Mouse (Mus musculus) cerebellum, adult 9-11 months (tissue): ENCODE measurements around the gene Rbak.
"Not testable (repeated sequence)": the region's sequence is repeated elsewhere in the genome, so short reads cannot be mapped to it uniquely, and the experiment has no call there.

ENCODE experiments used
- DNase-seq: peaks from one replicate; pipeline ENCODE4 v3.0.0; 2022

Rbak gene

DNA sequence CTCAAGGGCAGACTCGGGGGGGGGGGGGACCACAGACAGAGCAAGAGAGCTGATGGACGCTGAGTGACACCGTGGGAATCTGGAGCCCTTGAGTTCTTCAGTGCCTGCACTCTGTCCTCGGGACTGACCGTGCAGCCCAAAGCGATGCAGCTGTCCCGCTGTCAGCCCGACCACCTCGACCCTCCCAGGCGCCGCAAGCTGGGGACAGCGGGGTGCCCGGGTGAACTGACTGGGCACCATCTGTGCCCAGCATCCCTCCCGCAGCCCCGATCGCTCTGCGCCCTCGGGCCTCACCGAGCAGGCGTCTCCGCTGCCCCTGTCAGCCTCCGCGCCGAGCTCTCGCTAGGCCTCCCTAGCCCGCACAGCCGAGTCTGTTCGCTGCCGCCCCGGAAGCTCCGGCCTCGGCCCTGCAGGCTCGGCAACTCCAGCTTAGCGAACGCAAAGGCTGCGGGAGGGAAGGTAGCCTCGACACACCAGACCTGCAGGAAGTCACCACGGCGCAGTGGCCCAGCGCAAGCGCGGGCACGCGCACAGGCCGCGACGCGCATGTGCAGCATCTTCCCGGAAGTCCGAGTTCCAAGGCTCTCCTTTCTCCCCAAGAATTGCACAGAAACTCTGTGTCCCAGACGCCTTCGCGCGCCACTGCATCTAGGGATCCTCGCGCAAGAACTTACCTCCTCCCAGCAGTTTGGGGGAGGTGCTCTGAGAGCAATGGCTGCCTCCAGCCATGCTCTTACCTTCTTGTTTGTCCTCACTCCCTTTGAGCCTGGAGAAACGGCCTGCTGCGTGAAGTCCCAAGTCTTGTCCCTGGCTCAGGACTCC lies at the start of gene Rbak, which contains the start of gene Spdye4b:
Rbak (minus strand) TSS at position 521 of the 822 bp plus-strand sequence.
Spdye4b (plus strand) TSS at position 763 of the 822 bp plus-strand sequence.
- peak; percentile 96 for DNase-seq

DNA sequence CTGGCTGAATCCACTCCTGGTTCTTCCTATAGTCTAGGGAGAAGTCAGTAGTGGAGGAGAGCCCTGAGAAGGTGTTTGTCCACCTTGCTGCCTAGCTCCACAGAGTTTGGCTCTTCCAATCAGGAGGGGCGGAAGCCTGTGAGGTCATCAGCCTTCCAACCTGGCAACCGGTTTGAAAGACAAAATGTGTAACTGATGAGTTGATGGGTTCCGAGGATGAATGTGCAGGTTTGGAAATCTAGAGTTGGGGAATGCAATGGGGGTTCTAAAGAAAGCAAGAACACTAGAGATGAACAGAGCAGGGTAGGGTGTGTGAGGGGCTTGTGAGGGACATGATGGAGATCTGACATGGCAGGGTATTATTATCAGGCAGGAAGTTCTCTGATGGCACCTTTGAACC lies 46.2 kb upstream of the Rbak start, which contains the start of gene Spdye4a:
Spdye4a (minus strand) TSS at position 101 of the 400 bp plus-strand sequence.
- no peak for DNase-seq

DNA sequence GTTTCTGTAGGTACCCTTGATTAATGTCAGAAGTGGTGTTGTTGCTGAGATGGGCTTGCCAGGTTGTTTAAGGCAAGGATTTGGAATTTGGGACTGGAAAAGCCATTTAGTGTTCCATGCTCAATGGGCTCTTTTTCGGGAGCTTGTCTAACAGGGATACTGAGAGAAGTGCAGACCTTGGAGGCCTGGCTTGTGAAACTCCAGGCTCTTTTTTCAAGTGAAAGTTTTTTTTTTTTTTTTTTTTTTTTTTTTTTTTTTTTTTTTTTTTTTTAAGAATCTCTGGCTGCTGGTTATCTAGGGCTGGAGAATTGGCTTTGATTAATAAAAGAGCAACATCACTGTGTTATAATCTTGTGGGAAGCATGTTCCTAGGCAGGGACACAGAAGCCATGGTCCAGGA lies 41.7 kb upstream of the Rbak start:
- DNase-seq, result no peak

DNA sequence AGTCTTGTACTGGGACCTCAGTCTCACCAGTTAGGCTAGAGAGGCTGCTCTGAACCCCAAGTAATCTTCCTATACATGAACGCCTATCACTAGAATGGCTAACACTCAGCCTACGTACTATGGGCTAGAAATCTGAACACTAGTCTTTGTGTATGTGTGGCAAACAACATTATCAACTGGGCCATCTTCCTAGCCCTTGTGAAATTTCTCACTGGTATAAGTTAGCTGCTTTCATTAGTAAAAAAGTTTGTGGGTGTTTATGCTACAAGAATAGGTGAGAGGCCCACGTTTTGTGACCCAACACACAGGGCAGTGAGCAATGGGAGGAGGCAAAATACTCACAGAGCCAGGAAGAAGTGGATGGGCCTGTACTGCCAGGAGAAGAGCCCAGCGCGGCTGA lies 40.4 kb upstream of the Rbak start:
- no peak for DNase-seq

DNA sequence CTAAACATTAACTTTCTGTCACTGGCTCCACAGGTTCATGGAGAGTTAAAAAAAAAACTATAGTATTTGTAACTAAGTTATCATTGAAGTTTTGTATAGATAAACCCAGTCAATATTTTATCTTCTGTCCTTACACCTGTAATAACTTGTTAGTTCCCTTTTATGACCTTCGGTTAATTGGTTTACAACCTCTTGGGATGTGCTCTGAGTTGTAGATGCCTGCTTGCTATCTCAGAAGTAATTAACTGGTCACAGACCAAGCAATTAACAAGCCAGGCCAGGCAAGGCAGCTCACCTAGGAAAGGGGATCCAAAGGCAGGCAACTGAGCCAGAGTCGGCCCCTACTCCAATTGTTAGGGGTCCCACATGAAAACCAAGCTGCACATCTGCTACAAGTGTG lies 33.3 kb upstream of the Rbak start:
- no peak for DNase-seq

DNA sequence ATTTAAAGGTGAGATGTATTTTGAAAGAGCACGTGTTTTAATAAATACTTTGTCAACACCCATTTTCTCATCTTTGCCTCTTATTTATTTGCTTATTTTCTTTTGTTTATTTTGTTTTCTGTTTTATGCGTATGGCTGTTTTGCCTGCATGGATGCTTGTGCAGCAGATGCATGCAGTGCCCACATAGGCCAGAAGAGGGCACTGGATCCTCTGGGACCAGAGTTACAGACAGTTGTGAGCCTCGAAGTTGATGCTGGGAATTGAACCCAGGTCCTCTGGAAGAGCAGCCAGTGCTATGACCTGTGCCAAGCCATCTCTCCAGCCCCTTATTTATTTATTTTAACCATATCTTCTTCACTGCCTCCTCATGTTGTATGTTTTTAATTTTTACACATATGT lies 24.4 kb upstream of the Rbak start:
- DNase-seq, result no peak

DNA sequence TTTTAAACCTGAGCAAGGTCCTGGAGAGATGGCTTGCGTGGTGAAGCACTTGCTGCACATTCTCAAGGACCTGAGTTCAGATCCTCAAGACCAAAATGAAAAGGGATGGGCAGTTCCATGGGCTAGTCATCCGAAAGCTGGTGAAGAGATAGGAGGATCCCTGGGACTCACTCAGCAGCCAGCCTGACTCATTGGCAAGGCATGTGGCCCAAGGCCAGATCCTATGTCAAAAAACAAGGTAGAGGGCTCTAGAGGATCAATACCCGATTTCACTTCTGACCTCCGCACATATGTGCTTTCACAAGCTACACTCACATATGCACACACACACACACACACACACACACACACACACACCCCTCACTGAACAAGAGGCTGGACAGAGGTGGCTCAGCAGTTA lies 15.9 kb upstream of the Rbak start:
- no peak for DNase-seq

DNA sequence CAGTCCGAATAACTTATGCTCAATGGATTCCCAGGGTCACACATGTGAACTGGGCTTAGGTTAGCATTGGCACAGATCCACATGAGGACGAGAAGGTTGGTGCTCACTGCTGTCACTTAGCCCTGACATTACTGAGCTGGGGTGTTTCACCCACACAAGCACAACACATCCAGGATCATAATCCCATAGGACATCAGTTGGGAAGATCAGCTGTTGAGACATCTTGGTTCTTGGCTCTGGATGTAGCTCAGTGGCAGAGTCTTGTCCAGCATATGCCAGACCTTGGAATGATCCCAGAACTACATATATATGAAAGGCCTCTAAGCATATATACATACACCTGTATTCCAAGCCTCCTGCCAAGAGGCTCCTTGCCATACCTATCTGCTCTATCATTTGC lies 14.6 kb upstream of the Rbak start:
- DNase-seq, result no peak

DNA sequence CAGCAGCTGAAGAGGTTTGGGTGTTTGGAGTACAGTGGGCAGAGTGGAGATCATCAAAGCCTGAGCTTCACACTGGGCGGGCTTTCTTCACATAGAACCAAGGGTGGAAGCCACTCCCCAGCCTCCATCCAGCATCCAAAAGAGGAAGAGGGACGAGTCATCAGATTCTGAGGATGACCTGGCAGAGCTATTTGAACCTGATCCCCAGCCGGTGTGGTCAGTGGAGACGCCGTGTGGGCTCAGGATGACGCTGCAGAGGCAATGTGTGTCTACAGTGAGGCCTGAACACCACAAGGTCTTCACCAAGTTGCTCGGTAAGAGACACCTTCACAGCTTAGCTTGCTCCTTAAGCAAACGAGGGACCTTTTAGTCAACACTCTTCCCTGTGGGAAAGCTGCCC lies 14.2 kb upstream of the Rbak start:
- DNase-seq, result not testable (repeated sequence)

DNA sequence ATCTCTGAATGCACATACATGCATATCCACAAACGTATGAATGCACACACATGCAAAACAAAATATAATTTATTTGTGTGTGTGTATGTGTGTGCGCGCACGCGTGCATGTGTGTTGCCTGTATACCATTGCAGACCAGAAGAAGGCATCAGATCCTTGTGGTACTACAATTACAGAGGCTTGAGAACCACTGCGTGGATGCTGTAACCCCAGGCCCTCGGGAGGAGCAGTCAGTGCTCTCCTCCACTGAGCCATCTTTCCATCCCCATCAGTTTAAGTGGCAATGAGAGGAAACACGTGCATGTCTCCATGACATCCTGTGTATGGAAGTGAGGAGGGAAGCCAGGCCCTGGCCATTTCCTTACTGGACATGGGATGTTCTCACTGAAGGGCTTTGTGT lies 12.2 kb upstream of the Rbak start:
- DNase-seq, result no peak

DNA sequence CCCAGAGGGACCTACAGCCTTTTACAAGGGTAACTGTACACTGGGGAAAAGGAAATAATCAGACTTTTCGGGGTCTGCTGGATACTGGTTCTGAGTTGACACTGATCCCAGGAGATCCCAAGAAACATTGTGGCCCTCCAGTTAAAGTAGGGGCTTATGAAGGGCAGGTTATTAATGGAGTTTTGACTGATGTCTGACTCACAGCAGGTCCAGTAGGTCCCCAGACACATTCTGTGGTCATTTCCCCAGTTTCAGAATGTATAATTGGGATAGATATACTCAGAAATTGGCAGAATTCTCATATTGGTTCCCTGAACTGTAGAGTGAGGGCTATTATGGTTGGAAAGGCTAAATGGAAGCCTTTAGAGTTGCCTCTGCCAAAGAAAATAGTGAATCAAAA lies 7.4 kb upstream of the Rbak start:
- not testable (repeated sequence) for DNase-seq

DNA sequence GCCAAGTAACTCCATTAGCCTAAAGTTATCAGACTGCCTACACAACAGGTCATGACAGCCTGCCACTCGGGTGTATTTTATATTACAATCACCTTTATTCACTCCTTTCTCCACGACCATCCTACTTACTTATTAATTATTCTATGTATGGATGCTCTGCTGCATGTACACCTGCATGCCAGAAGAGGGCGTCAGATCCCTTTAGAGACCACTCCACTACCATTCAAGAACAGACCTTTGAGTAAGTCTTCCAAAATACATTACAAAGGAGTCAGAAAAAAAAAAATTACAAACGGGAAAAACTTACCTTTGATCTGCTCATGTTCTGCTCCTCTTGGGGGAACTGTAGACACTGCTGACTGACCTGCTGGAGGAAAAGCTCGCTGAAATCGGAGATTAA lies 1.4 kb downstream of the Rbak start:
- DNase-seq, result peak; percentile 23

DNA sequence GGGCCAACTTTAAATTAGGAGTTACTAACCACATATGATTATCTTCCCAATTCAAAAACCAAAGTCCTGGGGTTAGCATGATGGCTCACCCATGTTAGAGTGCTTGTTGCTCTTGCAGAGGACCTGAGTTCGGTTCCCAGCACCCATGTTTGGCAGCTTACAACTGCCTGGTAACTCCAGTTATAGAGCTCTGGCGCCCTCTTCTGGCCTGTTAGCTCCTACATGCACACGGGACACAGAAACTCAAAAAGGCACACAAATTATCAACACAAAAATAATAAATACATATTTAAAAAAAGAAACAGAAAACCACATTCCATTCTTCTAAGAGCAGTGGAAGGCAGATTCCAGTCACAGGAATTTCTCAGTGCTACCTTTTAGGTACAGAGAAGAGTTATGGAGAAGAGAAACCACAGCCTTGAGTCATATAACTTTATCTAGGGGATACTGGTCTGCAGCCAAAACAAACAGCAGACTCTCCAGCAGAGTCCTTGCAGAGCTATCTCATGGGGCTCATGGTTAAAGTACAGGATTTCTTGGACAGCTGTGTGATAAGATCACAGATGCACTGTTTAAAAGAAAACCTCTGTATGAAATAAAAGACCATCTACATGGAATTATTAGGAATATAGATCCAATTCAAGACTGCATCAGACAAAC lies 2.9 kb downstream of the Rbak start:
- DNase-seq, result no peak

DNA sequence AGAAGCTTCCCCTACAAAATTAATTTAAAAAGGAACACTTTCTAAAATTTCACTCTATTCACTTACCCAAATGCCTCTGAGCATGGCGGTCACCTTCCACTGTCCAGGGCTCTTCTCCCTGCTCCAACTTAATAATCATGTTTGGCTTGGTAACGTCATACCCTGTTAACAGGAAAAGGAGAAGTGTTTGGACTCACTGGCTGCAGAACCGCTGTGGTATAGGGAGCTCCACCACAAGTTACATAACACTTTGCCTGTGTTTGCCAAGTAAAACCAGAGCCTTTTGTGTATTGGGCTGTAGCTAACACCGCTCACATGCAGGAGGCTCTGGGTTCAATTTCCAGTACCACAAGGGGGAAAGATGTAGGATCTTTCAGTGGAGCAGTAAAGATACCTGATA lies 4.6 kb downstream of the Rbak start:
- no peak for DNase-seq

DNA sequence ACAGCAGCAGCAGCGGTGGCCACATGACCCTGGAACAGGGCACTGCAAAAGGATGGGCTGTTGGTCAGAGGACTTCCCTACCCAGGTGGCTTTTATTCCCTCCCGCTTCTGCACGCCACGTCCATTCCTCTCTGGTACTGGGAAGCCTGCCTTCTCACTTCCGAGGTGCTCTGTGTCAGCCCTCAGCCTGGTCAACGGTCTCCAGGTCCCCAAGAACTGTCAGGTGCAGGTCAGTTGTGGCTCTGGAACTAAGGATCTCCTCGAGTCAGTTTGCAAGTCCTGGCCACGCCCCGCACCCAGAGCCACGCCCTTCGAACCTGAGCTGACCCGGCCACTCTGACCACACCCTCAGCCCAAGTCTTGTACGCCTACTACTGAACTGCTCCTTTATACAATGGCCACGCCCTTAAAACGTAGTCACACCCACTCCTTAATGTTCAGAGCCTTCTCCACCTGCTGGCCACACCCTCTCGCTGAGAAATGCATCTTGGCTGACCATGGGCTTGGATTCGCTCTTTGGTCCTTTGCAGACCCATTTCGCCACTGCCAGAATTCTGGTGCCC lies 15.0 kb downstream of the Rbak start:
- no peak for DNase-seq

DNA sequence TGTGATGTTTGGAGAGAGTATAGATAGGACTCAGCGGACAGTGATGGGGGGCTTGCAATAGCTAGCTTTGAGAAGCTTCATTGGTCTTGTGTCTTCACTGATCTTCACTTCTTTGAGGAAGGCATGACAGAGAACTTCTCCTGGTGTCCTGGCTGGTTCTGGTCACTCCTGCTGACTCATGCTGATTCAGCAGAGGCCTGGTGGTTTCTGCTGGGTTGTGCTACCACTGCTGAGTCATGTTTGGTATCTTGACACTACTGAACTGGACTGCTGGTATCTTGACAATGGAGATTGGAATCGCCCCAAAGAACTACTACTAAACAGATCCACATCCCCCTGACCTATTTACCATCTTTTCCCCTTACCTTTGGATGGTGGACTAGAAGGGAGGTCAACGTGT lies 25.0 kb downstream of the Rbak start:
- no peak for DNase-seq

DNA sequence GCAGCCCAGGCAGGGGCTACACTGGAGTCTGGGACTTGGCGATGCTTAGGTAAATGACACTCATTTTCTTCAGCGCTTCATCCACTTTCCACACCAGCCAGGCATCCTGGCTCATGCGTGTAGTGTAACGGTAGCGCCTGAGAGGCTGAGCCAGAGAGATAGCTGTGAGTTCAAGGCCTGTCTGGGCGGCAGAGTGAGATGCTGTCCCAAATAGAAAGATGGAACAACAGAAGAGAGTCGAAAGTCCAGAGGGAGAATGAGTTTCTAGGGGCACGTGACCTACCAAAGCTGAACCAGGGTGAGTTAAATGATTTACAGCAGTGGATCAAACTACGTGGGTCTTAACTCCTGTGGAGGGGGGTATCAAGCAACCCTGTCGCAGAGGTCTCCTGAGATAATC lies 26.8 kb downstream of the Rbak start:
- no peak for DNase-seq

DNA sequence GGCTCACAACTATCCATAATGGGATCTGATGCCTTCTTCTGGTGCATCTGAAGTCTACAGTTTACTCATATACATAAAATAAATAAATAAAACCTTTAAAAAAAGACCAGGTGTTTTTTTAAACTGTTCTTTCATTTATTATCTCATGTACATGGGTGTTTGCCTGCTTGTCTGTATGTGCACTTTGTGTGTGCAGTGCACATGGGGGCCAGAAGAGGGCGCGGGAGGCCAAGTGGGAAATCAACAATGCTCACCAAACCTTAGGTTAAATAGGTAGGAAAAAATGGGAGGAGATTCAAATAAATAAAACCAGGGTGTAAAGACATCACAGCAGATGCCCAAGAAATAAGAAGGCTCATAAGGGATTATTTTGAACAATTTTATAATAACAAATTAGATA lies 30.5 kb downstream of the Rbak start:
- no peak for DNase-seq

DNA sequence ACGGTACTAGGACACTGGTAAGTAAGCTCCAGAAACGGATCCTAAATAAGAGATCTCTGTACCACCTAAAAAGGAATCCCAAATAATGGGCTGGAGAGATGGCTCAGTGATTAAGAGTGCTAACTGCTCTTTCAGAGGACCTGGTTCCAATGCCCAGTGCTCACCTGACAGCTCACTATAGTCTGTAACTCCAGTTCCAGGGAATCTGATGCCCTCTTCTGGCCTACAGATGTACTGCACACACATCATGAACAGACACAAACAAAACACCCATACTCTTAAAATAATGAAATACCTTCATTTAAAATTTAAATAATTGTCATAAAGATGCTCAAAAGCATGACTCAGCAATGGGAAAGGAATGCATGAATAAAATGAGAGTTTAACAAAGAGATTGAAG lies 31.0 kb downstream of the Rbak start:
- no peak for DNase-seq

DNA sequence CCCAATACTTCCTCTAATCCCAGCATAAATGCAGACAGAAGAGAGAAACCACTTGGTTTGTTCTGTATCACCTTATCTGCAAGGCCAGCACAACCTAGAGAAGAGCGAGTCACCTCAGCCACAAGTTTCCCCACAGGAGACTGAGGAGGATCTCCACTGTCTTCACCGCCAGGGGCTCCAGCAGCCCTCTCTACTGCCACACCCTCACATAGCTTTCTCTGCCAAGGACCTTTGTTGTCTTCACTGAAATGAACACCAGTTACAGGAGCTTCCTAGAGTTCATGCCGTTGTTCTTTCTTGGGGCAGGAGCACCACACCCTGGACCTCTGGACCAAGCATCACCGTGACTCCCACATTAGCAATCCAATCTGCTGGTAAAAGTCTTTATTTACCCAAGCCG lies 31.9 kb downstream of the Rbak start:
- DNase-seq, result no peak

DNA sequence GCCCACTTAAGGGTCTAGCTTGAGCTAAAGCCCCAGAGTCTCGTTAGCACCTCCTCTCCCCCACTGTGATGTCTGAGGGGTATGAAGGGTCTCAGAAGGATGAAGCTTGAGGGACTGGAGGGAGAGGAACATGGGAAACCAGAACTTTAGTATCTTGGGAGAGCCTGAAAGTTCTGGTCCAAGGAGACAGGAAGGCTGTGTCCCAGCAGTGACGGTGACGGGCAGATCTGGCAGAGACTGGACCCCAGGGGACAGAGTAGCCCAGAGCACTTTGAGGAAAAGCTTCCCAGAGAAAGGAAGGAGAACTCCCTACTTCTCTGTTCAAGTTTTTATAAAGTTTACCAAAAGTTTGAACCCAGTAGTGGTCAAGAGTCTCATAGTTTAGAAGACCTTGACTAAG lies 33.1 kb downstream of the Rbak start, which contains the start of gene Olfr718-ps1:
Olfr718-ps1 (minus strand) TSS at position 101 of the 400 bp plus-strand sequence.
- DNase-seq, result no peak

DNA sequence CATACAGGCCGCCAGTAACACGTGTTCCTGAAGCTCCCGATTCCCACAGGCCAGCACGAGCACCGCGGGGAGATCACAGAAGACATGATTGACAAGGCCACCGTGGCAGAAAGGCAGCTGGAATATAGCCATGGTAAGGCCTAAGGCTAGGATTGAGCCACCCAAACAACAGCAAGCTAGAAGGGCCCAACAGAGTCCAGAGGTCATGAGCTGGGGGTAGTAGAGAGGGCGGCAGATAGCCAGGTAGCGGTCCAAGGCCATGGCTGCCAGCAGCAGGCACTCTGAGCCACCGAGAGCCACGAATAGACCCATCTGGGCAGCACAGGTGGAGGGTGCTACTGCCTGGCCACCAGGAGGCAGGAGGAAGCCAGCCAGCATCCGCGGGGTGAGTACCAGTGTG lies 43.0 kb downstream of the Rbak start:
- DNase-seq, result no peak

DNA sequence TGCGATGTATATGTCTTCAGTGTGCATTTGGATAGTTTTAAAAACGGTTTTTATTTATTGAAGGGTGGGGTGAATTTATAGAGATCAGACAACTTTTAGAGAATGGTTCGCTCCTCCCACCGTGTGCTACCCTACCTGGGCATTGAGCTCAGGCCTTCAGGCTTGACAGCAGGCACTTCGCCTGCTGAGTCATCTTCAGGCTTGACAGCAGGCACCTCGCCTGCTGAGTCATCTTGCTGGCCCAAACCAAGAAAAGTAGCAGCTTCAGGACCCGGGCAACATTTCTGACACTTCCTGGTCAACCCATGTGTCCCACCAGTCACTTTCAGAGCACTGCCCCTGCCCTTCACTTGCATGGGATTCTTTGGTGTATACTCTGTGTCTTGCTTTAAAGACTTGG lies 45.5 kb downstream of the Rbak start:
- DNase-seq, result no peak
